Comparison of ENCODE assay signal across 10 mouse cellular contexts in the genomic region with DNA sequence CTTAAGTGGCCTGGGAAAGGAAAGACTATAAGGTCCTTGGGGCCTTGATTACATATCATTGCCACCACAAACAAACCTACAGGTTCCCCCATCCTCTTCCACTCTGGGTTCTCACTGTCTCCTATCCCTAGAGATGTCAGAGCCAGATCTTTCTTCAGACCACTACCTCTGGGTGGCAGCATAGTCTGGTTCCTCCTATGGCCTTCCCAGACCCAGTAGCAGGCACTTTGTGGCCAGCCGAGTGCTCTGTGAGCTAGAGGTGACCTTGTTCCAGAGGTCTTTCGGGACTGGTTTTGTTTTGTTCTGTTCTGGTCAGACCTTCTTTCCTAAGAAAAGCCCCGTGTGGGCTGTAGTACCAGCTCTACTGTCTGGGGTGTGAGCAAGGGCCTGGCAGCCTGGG. TPM values are rescaled to one million over a fixed set of nuclear protein-coding genes. Genes with fewer than 3 reads are reported as not detected.
DNase-seq lines count a peak whose midpoint lies in the region; ATAC-seq and TF ChIP-seq lines count a peak whose summit lies in the region.
"Had no signal": no experiment of that assay in that cellular context is flagged by ENCODE, and none has a peak within 500 bp of the region (broad histone marks: within the 10 kb centered on the region; RNA-seq: fewer than 3 reads in every experiment).

No protein-coding gene starts in this region.

- H3K27ac ChIP-seq in kidney, postnatal 0 days, result no peak overlapping the region
- H3K27ac ChIP-seq in stomach, postnatal 0 days (replicated peaks), result no peak overlapping the region
- H3K27ac ChIP-seq in neural tube, embryonic 15.5 days (replicated peaks), result no peak overlapping the region
- H3K27ac ChIP-seq: hindbrain, embryonic 15.5 days; stomach, embryonic 15.5 days had no signal

- no peaks in the 10 kb centered on the region for H3K36me3 ChIP-seq in kidney, postnatal 0 days (ENCODE audit: insufficient read depth, low read length)
- H3K36me3 ChIP-seq in stomach, postnatal 0 days (ENCODE audit: control insufficient read depth, insufficient read depth, low read length), result no peaks in the 10 kb centered on the region
- H3K36me3 ChIP-seq in neural tube, embryonic 15.5 days, result no peaks in the 10 kb centered on the region
- H3K36me3 ChIP-seq: hindbrain, embryonic 15.5 days; stomach, embryonic 15.5 days had no signal

- H3K27me3 ChIP-seq in kidney, postnatal 0 days (ENCODE audit: insufficient read depth, low read length), result no peaks in the 10 kb centered on the region
- H3K27me3 ChIP-seq in stomach, postnatal 0 days (ENCODE audit: control insufficient read depth, insufficient read depth, low read length), result no peaks in the 10 kb centered on the region
- H3K27me3 ChIP-seq in neural tube, embryonic 15.5 days (replicated peaks), result no peaks in the 10 kb centered on the region
- H3K27me3 ChIP-seq: hindbrain, embryonic 15.5 days; stomach, embryonic 15.5 days had no signal

- peak; percentile 55 for TF ChIP-seq CTCF in kidney, postnatal 0 days (IDR thresholded peaks at IDR 0.05; ENCODE audit: low read depth)
- TF ChIP-seq CTCF in stomach, postnatal 0 days (IDR thresholded peaks at IDR 0.05; ENCODE audit: low read depth), result peak; percentile 66

- no peak for TF ChIP-seq EP300 in stomach, postnatal 0 days (optimal IDR thresholded peaks at IDR 0.05)

- H3K4me3 ChIP-seq in kidney, postnatal 0 days (replicated peaks; ENCODE audit: low read depth, low read length), result no peak overlapping the region
- H3K4me3 ChIP-seq in stomach, postnatal 0 days (ENCODE audit: low read depth, low read length), result no peak overlapping the region
- no peak overlapping the region for H3K4me3 ChIP-seq in neural tube, embryonic 15.5 days (replicated peaks)
- H3K4me3 ChIP-seq: hindbrain, embryonic 15.5 days; stomach, embryonic 15.5 days had no signal

- ATAC-seq in kidney, postnatal 0 days (replicated peaks; ENCODE audit: low FRiP score, low read depth), result no peak
- ATAC-seq in stomach, postnatal 0 days (ENCODE audit: low FRiP score, low TSS enrichment), result no peak
- no peak for ATAC-seq in neural tube, embryonic 15.5 days (ENCODE audit: low FRiP score)

- intact Hi-C loops in gastrocnemius, postnatal 14 days (cut with DNase I; ENCODE audit: low total_unique reads), result loop anchor here (5.0 kb wide), 1 partner anchor 65 kb away; a partner anchor contains a TSS

- H3K9me3 ChIP-seq in kidney, postnatal 0 days (replicated peaks; ENCODE audit: low read length), result no peaks in the 10 kb centered on the region
- H3K9me3 ChIP-seq in stomach, postnatal 0 days (ENCODE audit: control insufficient read depth, low read length), result no peaks in the 10 kb centered on the region
- H3K9me3 ChIP-seq in neural tube, embryonic 15.5 days (replicated peaks), result no peaks in the 10 kb centered on the region
- H3K9me3 ChIP-seq: hindbrain, embryonic 15.5 days; stomach, embryonic 15.5 days had no signal

- 56% methylated on average over 3 of the region's 3 CpGs for WGBS in kidney, postnatal 0 days
- 49% methylated on average over 3 of the region's 3 CpGs for WGBS in stomach, postnatal 0 days
- WGBS in neural tube, embryonic 15.5 days, result 67% methylated on average over 3 of the region's 3 CpGs

- peak; percentile 40 to 65 for DNase-seq in cerebellum, postnatal 25 days
- no peak for DNase-seq in cerebellum, postnatal 4 days (ENCODE audit: low spot score in 2 of 2)
- DNase-seq in ovary, postnatal 36 days (ENCODE audit: low spot score), result peak; percentile 44
- DNase-seq in ovary, postnatal 10 days (ENCODE audit: low spot score), result no peak
- no peak for DNase-seq in kidney, postnatal 0 days (ENCODE audit: low spot score)
- peak; percentile 38 for DNase-seq in stomach, postnatal 0 days (ENCODE audit: low spot score)
- no peak for DNase-seq in gastrocnemius, postnatal 14 days

- no peaks in the 10 kb centered on the region for H3K4me1 ChIP-seq in kidney, postnatal 0 days (replicated peaks; ENCODE audit: insufficient read depth, low read length)
- no peaks in the 10 kb centered on the region for H3K4me1 ChIP-seq in stomach, postnatal 0 days (replicated peaks; ENCODE audit: control insufficient read depth, insufficient read depth)
- no peaks in the 10 kb centered on the region for H3K4me1 ChIP-seq in neural tube, embryonic 15.5 days
- H3K4me1 ChIP-seq: hindbrain, embryonic 15.5 days; stomach, embryonic 15.5 days had no signal

- no peak overlapping the region for H3K4me2 ChIP-seq in kidney, postnatal 0 days (ENCODE audit: low read length)
- H3K4me2 ChIP-seq in stomach, postnatal 0 days (replicated peaks; ENCODE audit: low read depth), result no peak overlapping the region
- H3K4me2 ChIP-seq in neural tube, embryonic 15.5 days, result no peak overlapping the region
- H3K4me2 ChIP-seq: hindbrain, embryonic 15.5 days; stomach, embryonic 15.5 days had no signal

- H3K9ac ChIP-seq in kidney, postnatal 0 days (ENCODE audit: low read depth, low read length), result no peak overlapping the region
- no peak overlapping the region for H3K9ac ChIP-seq in stomach, postnatal 0 days (ENCODE audit: low read length)
- H3K9ac ChIP-seq in neural tube, embryonic 15.5 days (replicated peaks), result no peak overlapping the region
- H3K9ac ChIP-seq: hindbrain, embryonic 15.5 days; stomach, embryonic 15.5 days had no signal

RNA-seq across cellular contexts. Expression of a gene that starts 39.0 kb away (rescaled TPM):
- polyA plus RNA-seq in kidney, postnatal 0 days (2015; fragmentation: Nextera tagmentation; extraction: Ambion mirVana), result 152 and 168 TPM in 2 replicates
- polyA plus RNA-seq in stomach, postnatal 0 days (2015; fragmentation: Nextera tagmentation; extraction: Ambion mirVana), result 73.0 and 75.2 TPM in 2 replicates
- 134 and 144 TPM in 2 replicates for polyA plus RNA-seq in neural tube, embryonic 15.5 days (2015; fragmentation: Nextera tagmentation; extraction: Ambion mirVana)
- 10 to 100 TPM; 47.4 to 50.7 TPM for total RNA-seq in gastrocnemius, postnatal 14 days (2021)

RNA-seq across cellular contexts. Expression of a gene that starts 39.1 kb away (rescaled TPM):
- polyA plus RNA-seq in kidney, postnatal 0 days (2015; fragmentation: Nextera tagmentation; extraction: Ambion mirVana), result 70.5 and 75.7 TPM in 2 replicates
- 49.0 and 49.4 TPM in 2 replicates for polyA plus RNA-seq in stomach, postnatal 0 days (2015; fragmentation: Nextera tagmentation; extraction: Ambion mirVana)
- 54.1 and 57.7 TPM in 2 replicates for polyA plus RNA-seq in neural tube, embryonic 15.5 days (2015; fragmentation: Nextera tagmentation; extraction: Ambion mirVana)
- 10 to 100 TPM; 18.0 to 20.0 TPM for total RNA-seq in gastrocnemius, postnatal 14 days (2021)

Comparison
In these comparisons a context has a peak if more than half of its experiments do, and no peak if none do; other contexts are left out.
1. DNase-seq: peak in cerebellum, postnatal 25 days (2 of 2), ovary, postnatal 36 days (single experiment) and stomach, postnatal 0 days (single experiment); none in cerebellum, postnatal 4 days (0 of 2), ovary, postnatal 10 days (single experiment), kidney, postnatal 0 days (single experiment) and gastrocnemius, postnatal 14 days (single experiment).